Mouse (Mus musculus) gastrocnemius, postnatal 36 days (tissue): Measurements from ENCODE around the gene Cntfr. TPM values are rescaled to one million over a fixed set of nuclear protein-coding genes. Genes with fewer than 3 reads are reported as not detected.
A peak's percentile ranks its signal among the peaks of the same experiment; 100 is the strongest.
"Not testable (repeated sequence)": the region's sequence is repeated elsewhere in the genome, so short reads cannot be mapped to it uniquely, and the experiment has no call there.

Experiments
- DNase-seq, 2 experiments: peaks; one replicate each; pipeline ENCODE4 v3.0.0; 2022
- intact Hi-C: fragments of 180-260 bp; cut with DNase I; formaldehyde crosslinking; loops from one replicate; pipeline ENCODE4 v1.15.1; 2025
- long read RNA-seq, 2 experiments: library from polyadenylated mRNA; stranded (forward); transcript quantifications; one replicate each; pipeline ENCODE4 v2.0.0; 2021
- total RNA-seq, 2 experiments: library from RNA; stranded (reverse); gene quantifications; 2 replicates each; pipeline ENCODE4 v1.2.3; 2021

The Cntfr gene
- 10 to 100 TPM; 24.8 to 31.1 TPM for total RNA-seq
- long read RNA-seq, experiment 1, partial matches to known transcripts, result 1 of 1 reads
- long read RNA-seq, experiment 1, other reads (novel, unspliced or antisense), result 0 of 1 reads
- long read RNA-seq, experiment 2, partial matches to known transcripts, result 1 of 3 reads
- long read RNA-seq, experiment 2, other reads (novel, unspliced or antisense), result 1 of 3 reads

- intact Hi-C loops, result not testable (repeated sequence)
- peak; percentile 82 to 85 for DNase-seq
These were observed at the start of gene Cntfr for GRCm38 (mm10) chr4:41696930-41697841. Gene Cntfr, minus strand, starts transcription at chr4:41697089.

- intact Hi-C loops, result no loop called here
These were observed 48.1 kb upstream of the Cntfr start for GRCm38 (mm10) chr4:41745021-41745420.

GRCm38 (mm10) chr4:41744131-41744530, 47.2 kb upstream of the Cntfr start:
- intact Hi-C loops, result no loop called here
- no peak for DNase-seq

More at GRCm38 (mm10) chr4:41745021-41745420, 48.1 kb upstream of the Cntfr start:
- no peak for DNase-seq

GRCm38 (mm10) chr4:41741158-41741560, 44.3 kb upstream of the Cntfr start:
- intact Hi-C loops, result no loop called here

GRCm38 (mm10) chr4:41740380-41741157, 43.7 kb upstream of the Cntfr start:
- peak in 1 of 2 experiments; percentile 48 for DNase-seq
- intact Hi-C loops, result no loop called here

More at GRCm38 (mm10) chr4:41741158-41741560, 44.3 kb upstream of the Cntfr start:
- peak; percentile 88 for DNase-seq

GRCm38 (mm10) chr4:41739260-41739659, 42.4 kb upstream of the Cntfr start:
- no peak for DNase-seq
- intact Hi-C loops, result no loop called here

- intact Hi-C loops, result no loop called here
These were observed 41.3 kb upstream of the Cntfr start for GRCm38 (mm10) chr4:41738256-41738603.

GRCm38 (mm10) chr4:41737602-41738255, 40.8 kb upstream of the Cntfr start:
- DNase-seq, result peak; percentile 67 to 68
- intact Hi-C loops, result loop anchor here (1.0 kb wide), 1 partner anchor 20 kb away; no protein-coding TSS in a partner anchor

More at GRCm38 (mm10) chr4:41738256-41738603, 41.3 kb upstream of the Cntfr start:
- DNase-seq, result no peak

- DNase-seq, result no peak
- intact Hi-C loops, result no loop called here
These were observed 34.3 kb upstream of the Cntfr start, which contains the start of gene Arid3c for GRCm38 (mm10) chr4:41731052-41731765. Gene Arid3c, minus strand, starts transcription at chr4:41731142.

GRCm38 (mm10) chr4:41726826-41727621, 30.1 kb upstream of the Cntfr start:
- intact Hi-C loops, result no loop called here
- no peak for DNase-seq

GRCm38 (mm10) chr4:41722918-41723351, 26.0 kb upstream of the Cntfr start, which contains the start of gene Dctn3:
Gene Dctn3, minus strand, starts transcription at chr4:41723170.
- intact Hi-C loops, result no loop called here
- DNase-seq, result peak; percentile 72 to 77

GRCm38 (mm10) chr4:41716834-41717233, 19.9 kb upstream of the Cntfr start:
- no peak for DNase-seq
- intact Hi-C loops, result loop anchor here (1.0 kb wide), 1 partner anchor 20 kb away; no protein-coding TSS in a partner anchor

- intact Hi-C loops, result no loop called here
These were observed 18.7 kb upstream of the Cntfr start for GRCm38 (mm10) chr4:41715596-41715995.

GRCm38 (mm10) chr4:41715082-41715481, 18.2 kb upstream of the Cntfr start:
- intact Hi-C loops, result no loop called here
- no peak for DNase-seq

More at GRCm38 (mm10) chr4:41715596-41715995, 18.7 kb upstream of the Cntfr start:
- DNase-seq, result no peak

GRCm38 (mm10) chr4:41714276-41714675, 17.4 kb upstream of the Cntfr start:
- intact Hi-C loops, result loop anchor here (5.0 kb wide), 1 partner anchor 247 kb away; the partner anchor contains the start of gene Nudt2

GRCm38 (mm10) chr4:41713197-41714067, 16.5 kb upstream of the Cntfr start, which contains the start of gene Rpp25l:
Gene Rpp25l, minus strand, starts transcription at chr4:41713534.
- intact Hi-C loops, result loop anchor here (5.0 kb wide), 1 partner anchor 246 kb away; the partner anchor contains the start of gene Nudt2
- DNase-seq, result peak; percentile 75 to 85

More at GRCm38 (mm10) chr4:41714276-41714675, 17.4 kb upstream of the Cntfr start:
- peak in 1 of 2 experiments; percentile 41 for DNase-seq
